Mouse (Mus musculus): ENCODE measurements around the gene Tfdp2.

Gene Tfdp2

DNA sequence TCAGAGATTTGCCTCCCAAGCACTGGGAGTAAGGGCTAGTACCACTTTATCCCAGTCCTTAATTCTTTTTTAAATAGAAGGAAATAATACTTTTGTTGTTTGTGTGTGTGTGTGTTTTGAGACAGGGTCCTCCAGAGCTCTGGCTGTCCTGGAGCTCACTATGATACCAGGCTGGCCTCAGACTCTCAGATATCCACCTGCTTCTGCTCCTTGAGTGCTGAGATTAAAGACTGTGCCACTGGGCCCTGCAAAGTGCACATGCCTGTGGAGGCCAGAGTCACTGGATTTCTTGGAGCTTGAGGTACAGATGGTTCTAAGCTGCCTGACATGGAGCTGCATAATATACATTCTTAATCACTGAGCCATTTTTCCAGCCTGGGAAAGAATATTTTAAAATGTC, 32.2 kb downstream of the Tfdp2 start:
- no peak for DNase-seq (ENCODE audit: low spot score)

DNA sequence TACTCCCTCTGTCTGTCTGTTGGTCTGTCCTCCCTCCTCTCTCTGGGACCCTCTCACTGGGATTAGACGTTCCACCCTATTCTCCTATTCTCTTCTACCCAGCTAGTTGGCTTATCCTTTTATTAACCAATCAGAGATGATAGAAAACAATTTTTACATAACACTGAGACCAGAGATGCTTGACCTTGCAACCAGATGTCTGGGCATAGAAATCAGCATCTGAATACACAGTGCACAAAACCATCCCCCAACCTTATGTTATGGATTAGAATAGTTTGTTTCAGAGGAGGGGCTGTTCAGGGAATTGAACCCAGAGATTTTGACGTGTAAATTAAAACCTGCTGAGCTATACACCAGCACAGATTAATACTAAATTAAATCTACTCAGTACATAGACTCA, 34.2 kb downstream of the Tfdp2 start:
- DNase-seq (ENCODE audit: low spot score) = no peak

DNA sequence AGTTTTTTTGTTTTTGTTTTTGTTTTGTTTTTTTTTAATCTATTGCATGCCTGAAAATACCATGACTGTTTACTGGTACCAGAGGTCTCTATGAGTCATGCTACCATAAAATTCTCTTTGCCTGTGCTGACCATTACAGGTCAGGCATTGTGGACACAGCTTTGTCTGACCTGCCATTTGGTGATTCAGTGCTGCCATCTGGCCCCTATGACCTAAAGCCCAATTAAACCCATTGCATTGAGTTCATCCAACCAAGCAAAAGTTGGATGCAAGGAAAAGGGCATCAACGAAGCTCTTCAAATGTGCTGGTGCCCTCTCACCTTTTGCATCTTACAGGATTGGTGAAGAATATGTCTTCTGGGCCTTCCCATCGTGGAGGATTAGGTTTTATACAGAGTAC, 39.4 kb downstream of the Tfdp2 start:
- no peak for DNase-seq (ENCODE audit: low spot score)

DNA sequence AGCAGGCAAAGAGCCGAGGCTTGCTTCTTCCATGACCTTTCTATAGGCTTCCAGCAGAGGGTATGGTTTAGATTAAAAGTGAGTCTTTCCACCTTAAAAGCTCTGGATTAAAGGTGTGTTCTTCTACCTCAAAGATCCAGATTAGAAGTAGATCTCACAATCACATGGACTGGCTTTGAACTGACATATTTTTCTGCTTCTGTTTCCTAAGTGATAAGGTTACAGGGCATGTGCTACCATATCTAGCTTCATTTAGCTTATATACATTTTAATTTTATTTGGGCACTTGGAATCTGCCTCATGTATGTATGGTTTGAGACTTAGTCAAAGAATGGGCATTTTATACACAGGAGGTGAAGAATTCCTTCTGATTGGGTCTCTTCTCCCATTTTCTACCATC, 41.3 kb downstream of the Tfdp2 start:
- DNase-seq (ENCODE audit: low spot score) = no peak

DNA sequence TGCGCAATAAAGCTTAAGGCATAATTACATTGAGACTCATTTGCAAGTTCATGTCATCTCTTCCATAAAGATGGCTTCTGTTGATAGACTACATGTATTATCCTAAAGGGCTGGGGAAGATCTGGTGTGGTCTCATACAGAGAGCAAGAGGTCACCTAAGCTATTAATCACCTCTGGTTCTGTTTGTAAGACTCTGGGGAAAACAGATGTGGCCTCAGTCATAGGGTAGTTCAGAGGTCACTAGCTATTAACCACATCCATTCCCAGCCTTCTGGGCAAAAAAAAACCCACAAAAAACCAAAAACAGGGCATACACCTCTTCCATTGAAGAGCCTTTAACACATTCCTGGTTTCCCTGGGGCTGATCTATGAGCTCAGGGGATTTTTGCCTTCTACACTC, 42.2 kb downstream of the Tfdp2 start:
- no peak for DNase-seq (ENCODE audit: low spot score)

DNA sequence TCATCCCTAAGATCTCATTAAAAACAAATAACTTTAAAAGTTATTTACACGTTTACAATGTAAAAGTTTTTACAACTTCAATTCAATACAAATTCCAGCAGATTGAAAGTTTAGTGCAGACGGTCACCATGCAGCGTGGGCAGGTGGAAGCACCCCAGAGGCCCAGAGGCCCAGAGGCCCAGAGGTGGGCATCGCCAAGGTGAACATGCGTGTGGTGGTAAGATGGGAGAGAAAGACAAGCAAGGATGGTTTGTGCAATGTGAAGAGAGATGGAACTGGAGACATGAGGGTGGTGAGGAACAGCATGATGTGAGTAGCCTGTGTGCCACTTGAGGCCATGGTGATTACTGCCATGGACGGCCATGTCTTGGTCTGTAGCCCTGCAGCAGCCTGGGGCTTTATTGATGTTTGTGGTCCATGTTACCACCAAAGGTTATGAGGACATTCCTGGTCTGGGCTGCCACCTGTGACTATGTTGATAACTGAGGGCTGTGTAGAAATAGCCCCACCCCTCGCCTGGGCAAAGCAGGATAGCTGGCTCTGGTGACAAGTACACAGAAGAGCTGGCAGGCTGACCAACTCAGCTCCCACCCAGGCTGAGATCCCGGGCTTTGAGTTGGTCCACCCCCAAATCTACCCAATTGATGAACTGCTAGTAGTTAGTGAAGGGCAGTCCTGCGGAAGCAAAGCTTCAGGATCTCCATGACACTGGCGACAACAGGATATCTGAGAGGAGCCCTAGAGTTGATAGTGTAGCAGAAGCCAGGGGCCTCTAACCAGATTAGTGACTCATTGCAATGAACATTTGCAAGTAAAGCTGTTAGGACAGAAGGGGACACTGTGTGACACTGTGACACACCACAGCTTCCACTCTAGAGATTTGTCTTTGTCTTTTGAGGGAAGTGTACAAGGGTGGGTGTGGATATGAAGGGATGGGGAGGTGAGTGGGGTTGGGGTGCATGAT, 45.3 kb downstream of the Tfdp2 start:
- no peak for DNase-seq (ENCODE audit: low spot score)

DNA sequence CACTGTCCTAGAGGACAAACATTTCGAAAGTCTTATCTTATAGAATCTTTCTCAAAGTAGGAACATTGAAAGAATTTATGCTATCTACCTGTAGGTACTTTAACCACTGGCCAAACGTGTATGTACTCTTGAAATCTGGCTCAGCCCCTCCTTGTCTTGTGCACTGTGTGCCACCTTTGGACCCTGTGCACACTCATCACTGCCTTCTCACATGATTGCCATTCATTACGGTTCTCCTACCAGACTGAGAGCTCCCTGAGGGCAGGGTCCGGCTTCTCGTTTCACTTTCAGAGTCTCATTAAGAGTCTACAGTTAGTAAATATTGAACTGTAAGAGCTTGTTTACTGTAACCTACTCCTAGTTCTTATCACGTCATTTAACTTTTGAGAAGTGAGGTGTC, 47.8 kb downstream of the Tfdp2 start:
- DNase-seq (ENCODE audit: low spot score) = no peak

DNA sequence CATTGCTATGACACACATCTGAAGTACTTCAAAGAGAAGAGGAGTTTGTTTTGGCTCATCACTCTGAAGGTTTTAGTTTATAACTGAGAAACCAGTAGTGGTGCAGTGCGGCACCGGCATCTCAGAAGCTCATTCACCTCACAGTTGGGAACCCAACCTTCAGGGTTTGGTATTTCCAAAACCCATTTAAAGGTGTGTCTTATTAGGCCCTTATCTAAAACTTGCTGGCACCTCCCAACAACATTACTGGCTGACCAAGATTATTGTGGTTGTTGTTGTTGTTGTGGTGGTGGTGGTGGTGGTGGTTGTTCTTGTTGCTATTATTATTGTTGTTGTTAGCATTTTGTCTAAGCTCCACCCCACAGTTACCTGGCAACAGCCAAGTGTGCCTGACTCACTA, 58.7 kb downstream of the Tfdp2 start:
- DNase-seq (ENCODE audit: low spot score) = no peak

DNA sequence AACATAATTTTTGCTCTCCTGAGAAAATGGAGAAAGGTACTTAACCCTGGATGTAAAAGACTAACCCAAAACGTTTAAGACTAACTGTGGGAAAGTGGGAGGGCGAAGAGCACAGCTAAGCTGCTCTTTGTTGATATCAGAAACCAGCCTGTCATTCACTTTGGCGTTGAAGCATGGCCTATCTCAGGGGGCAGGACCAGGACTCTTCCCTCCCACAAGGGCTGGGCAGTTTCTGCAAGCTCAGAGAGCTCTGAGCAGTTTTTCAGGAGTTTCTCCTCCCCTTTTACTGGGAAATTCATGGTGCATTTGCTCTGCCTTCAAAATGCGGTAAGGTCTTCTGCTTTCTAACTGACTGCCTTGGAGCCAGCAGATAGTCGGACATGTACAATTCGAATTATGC, 62.4 kb downstream of the Tfdp2 start:
- DNase-seq (ENCODE audit: low spot score) = no peak

DNA sequence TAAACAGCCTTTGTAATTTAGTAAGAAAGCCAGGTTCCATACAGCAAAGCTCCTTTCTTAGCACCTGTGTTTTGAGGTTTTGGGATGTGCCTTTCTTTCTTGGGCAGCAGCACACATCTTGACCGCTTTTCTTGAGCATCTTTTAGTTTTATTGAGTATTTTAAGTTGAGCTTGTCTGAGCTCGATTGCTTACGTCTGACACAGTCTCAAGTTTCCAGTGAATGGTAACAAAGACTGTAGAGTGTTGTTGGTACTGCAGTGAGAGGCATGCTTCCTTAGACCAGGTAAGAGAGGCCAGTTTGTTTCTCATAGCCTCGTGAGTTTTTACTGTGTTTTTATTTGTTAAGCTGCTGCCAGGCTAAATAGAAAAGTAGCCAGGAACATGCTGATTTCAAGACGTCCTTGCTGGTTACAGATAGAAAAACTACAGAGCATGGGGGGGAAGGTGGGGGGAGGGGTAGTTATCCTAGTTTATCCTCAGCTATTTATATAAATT, 63.0 kb downstream of the Tfdp2 start:
- peak; percentile 38 for DNase-seq (ENCODE audit: low spot score)

DNA sequence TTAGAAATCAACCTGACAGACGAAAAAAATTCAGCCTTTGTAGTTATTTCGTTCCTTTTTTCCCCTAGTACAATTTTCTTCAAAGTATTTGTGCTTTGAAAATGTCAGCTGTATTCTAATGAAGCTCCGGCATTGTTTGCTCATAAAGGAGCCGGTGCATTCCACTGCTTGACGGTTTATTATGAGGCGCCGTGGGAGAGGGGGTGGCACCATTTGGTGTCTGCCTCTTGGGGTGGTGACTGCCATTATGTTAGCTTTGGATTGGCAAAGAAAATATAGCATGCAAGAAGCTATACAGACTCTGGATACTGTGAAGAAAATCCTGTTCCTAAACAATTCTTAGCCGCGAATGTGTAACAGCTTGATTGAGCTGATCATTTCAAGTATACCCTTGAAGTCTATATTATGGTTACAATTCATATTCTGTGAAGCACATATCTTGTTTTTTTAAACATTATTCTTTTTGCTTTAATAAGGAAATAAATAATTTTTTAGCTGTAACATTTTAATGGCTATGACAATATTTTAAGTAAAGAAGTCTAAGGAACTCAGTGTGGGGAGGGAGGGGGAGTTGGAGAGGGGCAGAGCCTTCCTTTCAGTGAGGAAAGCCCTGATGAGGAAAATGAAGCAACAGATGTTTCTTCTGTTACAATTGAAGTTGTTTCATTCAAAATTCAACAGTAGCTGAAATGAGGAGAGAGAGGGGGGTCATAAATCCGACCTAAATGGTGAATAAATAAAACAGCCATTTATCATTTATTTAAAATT, 63.9 kb downstream of the Tfdp2 start:
- peak; percentile 34 for DNase-seq (ENCODE audit: low spot score)

DNA sequence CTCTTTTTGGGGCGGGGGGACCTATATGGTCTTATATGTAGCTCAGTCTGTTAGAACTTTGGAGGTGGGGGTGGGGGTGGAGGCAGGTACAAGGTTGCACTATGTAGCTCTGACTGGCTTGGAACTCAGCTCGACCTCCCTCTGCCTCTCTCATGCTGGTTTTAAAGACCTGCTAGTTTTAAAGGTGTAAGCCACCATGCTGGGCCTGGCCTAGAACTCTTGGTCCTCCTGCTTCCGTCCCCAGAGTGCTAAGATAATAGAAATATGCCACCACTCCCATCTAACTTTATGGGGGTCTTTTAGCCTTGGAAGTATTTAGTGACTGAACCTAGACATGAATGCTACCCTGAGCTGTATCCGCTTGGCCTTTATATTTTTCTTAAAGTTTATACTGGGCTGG, 65.0 kb downstream of the Tfdp2 start:
- no peak for DNase-seq (ENCODE audit: low spot score)

DNA sequence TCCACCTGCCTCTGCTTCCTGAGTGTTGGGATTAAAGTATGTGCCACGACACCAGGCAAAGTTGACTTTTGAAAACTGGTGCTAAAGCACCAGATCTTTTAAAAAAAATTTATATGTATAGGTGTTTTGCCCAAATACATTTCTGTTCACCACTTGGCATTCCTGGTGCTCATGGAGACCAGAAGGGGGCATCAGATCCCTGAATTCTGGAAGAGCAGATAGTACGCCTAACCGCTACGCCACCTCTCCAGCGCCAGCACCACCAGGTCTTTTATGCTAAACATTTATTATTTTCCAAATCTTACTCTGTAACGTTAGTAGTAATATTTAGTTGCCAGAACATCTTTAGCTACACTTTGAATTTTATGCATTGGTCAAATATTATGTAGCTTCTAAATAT, 65.9 kb downstream of the Tfdp2 start:
- DNase-seq (ENCODE audit: low spot score) = no peak

DNA sequence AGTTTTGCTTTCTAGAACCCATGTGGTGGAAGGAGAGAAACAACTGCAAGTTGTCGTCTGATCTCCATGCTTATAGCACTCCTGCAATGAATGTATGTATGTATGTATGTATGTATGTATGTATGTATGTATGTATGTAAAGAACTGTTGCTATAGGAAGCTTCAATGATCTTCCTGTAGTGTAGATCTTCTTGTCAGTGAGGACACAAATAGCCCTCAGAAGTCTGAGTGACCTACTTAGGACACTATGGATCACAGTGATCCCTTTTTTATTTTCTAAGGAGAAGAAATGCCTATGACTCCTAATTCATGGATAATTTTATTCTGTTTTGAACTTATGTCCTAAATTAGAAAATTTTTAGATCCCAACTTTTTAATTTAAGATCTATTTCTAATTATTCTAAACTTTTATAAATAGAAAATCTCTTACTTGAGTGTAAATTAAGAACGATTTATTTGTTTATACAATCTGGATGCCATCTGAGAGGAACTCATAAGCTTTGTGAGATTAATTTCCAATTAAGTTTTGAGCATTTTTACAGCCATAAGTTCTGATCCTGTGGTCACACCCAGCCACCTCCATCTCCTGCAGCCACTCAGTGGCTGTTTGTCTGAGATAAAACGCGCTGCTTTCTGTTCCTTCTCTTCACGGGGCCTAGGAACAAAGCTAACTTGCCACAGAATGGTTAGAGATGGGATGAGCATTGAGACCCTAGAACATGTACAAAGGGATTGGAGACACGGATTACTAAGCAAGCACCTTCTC, 70.9 kb downstream of the Tfdp2 start:
- DNase-seq (ENCODE audit: low spot score) = no peak

DNA sequence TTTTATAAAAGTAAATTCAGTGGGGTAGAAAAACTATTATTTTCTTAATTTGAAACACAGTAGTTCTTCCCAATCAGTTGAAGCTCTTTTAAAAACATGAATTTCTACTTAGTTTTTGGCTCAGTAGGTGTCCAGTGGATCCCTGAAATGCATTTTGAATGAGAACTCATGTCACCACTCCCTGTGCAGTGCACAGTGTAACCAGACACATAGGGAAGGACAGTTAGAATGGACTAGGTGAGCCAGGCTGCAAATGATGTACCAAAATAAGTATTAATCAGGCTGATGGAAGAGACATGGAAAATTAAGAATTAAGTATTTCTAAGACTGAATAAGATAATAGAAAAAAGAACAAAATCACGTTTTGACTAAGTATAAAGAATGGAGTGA, 71.5 kb downstream of the Tfdp2 start:
- no peak for DNase-seq (ENCODE audit: low spot score)

DNA sequence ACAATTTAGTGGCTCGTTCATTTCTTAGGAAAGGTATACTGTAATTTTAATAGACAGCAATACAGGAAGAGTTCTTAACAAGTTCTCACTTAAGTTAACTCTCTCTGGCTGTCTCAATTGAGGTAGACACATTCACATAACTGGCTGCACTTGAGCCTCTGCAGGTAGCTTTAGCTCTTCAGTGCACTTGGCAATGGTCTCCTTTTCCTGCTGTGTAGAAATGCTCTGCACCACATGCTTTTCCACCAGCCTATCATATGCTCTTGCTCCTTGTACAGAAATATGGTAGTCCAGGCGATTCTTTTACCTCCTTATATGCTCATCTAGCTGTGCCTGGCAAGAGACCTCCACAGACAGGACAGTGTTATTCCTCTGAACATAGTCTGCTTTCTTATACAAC, 73.7 kb downstream of the Tfdp2 start:
- DNase-seq (ENCODE audit: low spot score) = no peak

DNA sequence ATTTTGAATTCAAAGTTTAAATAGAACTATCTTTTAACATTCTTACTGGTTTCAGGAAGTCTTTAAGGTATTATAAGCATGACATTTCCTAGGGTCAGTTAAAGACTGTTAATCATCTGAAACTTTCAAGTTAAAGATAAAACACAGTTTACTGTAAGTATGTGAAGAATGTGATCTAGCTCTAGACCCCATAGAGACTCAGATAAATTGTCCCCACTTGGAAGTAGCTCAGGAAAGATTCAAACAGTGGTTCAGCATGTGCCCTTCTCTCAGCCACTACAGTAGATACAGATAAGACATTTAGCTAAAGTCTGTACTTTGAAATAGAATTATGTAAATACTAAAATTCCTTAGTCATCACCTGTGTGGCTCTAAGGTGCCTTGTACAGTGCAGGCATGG, 79.5 kb downstream of the Tfdp2 start:
- DNase-seq (ENCODE audit: low spot score) = no peak

DNA sequence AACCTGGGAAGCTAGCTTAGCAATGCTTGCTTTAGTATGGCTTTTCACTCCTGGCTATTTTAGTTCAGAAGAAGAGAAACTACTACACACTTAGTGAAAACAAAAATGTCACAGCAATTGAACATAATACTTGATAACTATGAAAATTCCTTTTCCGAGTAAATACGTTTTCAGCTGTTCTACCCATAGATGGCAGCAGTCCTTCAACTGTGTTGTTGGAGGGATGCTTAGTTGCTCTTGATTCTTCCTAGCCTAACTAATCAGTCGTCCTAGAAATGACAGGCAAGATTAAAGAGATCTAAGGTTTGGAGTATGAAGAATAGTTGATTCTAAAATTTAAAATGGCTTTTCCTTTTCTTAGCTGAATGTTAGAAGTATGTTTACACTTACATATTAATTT, 85.4 kb downstream of the Tfdp2 start:
- DNase-seq (ENCODE audit: low spot score) = no peak

DNA sequence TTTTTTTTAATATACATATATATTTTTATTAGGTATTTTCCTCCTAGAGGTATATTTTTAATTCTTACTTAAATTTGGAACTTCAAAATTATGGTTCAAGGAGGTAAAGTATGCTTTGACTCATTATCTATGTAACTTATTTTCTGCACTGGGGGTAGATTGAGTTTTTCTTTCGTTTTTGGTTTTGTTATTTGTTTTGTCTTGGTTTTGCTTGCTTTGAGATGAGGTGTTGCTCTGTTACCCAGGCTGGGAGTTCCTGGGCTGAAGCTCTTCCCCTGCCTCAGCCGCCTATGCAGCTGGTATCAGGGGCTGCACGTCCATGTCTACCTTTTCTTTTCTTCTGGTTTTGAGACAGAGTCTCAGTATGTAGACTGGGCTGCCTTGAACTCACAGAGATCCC, 86.0 kb downstream of the Tfdp2 start:
- no peak for DNase-seq (ENCODE audit: low spot score)

DNA sequence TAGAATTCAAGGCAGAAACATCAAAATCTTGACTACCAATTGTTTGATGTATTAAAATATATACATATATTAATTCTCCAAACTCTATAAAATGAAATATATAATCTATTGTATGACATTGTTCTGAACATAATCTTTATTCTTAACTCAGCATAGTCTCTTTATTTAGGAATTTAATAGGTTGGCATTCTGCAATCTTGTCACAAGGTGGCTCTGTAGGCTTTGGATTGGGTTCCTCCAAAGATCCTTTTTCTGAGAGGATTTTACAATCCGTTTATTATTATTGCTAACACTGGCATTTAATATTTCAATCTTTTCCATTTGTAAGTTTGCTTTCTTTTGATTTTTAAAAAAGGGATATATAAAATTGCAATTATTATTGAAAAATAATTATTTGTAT, 88.8 kb downstream of the Tfdp2 start:
- DNase-seq (ENCODE audit: low spot score) = peak; percentile 18

DNA sequence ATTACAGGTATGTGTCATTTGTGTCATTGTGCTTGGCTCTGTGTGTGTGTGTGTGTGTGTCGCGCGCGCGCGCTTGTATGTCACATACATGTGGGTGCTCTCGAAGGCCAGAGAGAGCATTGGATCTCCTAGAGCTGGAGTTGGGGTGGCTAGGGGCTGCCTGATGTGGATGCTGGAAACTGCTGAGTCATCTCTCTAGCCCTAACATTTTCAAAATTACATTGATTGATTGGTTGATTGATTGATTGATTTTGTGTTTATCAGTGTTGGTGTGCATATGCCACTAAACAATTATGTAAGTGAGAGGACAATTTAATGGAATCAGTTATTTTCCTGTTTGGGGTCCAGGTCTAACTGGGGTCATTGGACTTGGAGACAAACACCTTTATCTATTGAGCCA, 96.1 kb downstream of the Tfdp2 start:
- no peak for DNase-seq (ENCODE audit: low spot score)

DNA sequence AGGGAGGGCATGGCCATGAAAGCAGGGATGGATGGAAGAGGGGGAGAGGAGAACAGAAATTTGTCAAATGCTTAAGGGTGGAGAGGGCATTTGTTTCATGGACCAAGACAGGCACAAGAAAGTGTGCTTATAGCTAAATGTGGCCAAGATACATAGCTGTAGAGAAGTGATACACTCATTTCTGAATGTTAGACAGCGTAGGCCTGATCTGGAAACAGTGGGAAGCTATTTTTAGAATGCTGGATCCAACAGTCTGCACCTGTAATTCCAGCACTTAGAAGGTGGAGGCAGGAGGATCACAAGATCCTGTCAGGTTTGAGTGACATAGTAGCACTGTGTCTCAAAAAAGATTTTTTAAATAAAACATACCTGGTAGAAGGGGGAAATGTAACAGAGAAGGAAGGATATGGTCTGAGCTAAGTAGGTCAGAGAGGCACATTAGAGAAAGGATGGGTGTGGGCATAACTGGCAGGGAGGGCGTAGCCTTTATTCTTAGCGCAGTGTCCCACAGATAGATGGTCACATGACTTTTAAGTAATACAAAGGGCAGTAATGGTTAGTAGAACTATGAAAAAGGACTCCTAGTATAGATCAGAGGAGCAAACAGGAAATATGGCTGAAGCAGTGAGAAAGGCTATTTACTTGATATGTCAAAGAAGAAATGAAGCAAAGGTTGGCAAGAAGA, 103.4 kb downstream of the Tfdp2 start:
- DNase-seq (ENCODE audit: low spot score) = no peak

Measured in T-cell, adult 2 months (primary cell).